Mouse (Mus musculus) layer of hippocampus, adult 9-10 months (tissue): ENCODE measurements at regions not wholly inside any gene's neighbourhood (a gene's known extent, or its start where the extent isn't known, plus 50 kb on each side); places are given as distances from the start of the nearest gene placed in this dataset.

Experiments
- DNase-seq: peaks from one replicate; pipeline ENCODE4 v3.0.0; 2022; ENCODE audit warnings: low spot score

GRCm38 (mm10) chr10:125895744-125896482, 70.1 kb upstream of the Lrig3 start:
- no peak for DNase-seq

GRCm38 (mm10) chr10:125896646-125897045, 69.3 kb upstream of the Lrig3 start:
- DNase-seq: no peak

- no peak for DNase-seq
Observed at GRCm38 (mm10) chr10:125899504-125899903, 66.5 kb upstream of the Lrig3 start.

- DNase-seq: no peak
Observed at GRCm38 (mm10) chr10:125900562-125900961, 65.4 kb upstream of the Lrig3 start.

GRCm38 (mm10) chr10:125902668-125903067, 63.3 kb upstream of the Lrig3 start:
- no peak for DNase-seq

GRCm38 (mm10) chr10:125912207-125912606, 53.8 kb upstream of the Lrig3 start:
- DNase-seq: no peak
